Mouse (Mus musculus) E14TG2a.4 (cell line): ENCODE results near the gene Chd3.

Experiments used
- CTCF ChIP-seq: conservative IDR thresholded peaks from 2 replicates; pipeline ENCODE4 v1.5.1; 2014; ENCODE audit warnings: low read length
- POU5F1 ChIP-seq: IDR thresholded peaks from 2 replicates; pipeline ENCODE4 v1.6.1; 2014; ENCODE audit warnings: low read length, borderline replicate concordance

DNA sequence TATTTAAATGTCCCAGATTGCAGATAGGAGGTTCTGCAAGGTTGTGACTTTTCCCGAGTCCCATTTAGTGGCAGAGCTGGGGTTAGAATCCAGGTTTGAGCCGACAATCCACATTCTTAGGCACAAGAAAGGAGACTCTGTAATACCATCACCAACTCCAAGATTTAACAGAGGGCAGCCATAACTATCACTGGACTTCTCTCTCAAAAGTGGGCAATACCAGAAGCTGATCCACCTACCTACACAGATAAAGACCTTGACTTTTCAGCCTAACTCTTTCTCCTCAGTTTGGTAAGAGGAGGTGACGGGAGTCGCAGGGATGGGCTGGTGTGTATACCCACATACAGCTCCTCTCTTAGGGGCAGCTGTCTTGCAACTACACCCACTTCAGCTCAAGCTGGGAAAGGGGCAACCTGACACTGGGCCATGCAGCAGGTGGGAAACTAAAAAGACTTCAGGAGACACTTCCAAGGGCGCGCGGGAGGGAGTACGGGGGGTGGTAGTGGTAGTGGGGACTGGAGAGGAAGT is 47.8 kb upstream of the Chd3 start:
- TF ChIP-seq CTCF (no peak), POU5F1 (no peak)
